Mouse (Mus musculus): ENCODE data around the gene Pla2g7. TPM values are rescaled to one million over a fixed set of nuclear protein-coding genes. Genes with fewer than 3 reads are reported as not detected.
A peak's percentile ranks its signal among the peaks of the same experiment; 100 is the strongest.

Pla2g7 gene
- total and polyA plus RNA-seq, 2 experiments from 2014 or later, result 11.1 to 22.7 TPM

DNA sequence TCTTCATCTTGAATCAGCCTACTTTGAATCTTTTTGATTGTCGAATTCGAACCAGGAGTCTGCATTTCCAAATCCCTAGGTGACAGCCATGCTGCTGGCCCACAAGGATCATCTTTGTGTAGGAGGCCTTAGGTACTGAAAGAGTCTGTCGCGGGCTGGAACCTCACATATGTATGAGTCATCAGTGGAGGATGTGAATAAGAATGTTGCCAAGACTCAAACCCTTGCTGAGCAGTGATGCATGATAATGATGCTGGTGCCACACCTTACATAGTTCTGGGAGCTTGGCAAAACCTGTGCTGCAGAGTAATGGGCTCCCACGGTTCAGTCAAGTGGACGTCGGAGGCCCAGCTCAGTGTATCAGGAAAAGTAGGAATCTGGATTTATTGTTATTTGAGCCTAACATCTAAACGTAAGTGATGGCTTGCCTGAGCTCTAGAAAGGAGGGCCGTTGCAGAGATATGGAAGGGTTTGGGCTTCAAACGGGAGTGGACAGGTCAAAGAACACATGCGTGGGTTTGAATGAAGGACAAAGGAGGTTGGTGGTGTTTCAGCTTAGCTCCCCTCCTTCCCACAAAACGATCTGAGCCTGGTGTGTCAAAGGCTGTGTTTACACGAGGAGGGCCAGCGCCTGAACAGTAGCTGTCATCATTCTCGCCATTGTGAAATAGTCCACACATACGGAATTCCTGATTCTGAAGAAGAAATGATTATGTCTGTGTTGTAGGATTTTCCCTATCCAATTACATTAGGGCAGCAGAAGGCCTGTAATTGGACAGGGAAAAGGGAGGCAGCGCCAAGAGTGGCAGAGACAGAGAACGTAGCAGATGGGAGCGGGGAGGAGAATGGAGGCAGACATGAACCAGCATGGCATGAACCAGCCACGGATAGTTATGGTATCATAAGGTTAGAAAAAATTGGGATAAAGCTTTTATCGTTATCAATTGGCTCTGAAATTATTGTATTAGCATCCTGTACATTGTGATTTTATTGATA, 24.7 kb downstream of the Pla2g7 start:
- Histone ChIP-seq H3K27me3 (ENCODE audit: control insufficient read depth, insufficient read depth, low read length) (no peaks in the 10 kb centered on the region), H3K4me3 (ENCODE audit: low read depth, low read length) (no peak overlapping the region), H3K4me2 (ENCODE audit: low read depth, low read length) (no peak overlapping the region), H3K36me3 (replicated peaks; ENCODE audit: control insufficient read depth, insufficient read depth, low read length) (no peaks in the 10 kb centered on the region), H3K9ac (replicated peaks; ENCODE audit: low read depth, low read length) (no peak overlapping the region), H3K27ac (ENCODE audit: low read depth) (no peak overlapping the region), H3K4me1 (ENCODE audit: control insufficient read depth, insufficient read depth) (no peaks in the 10 kb centered on the region), H3K9me3 (replicated peaks; ENCODE audit: control insufficient read depth, low read length) (no peaks in the 10 kb centered on the region)
- no peak for TF ChIP-seq EP300 (IDR thresholded peaks at IDR 0.05; ENCODE audit: low read depth)
- TF ChIP-seq CTCF (IDR thresholded peaks at IDR 0.05; ENCODE audit: low read depth), result no peak
- ATAC-seq (ENCODE audit: insufficient read depth, low read depth) (no peak), DNase-seq (ENCODE audit: low spot score) (no peak)
- 78% methylated on average over 21 of the region's 21 CpGs for WGBS

DNA sequence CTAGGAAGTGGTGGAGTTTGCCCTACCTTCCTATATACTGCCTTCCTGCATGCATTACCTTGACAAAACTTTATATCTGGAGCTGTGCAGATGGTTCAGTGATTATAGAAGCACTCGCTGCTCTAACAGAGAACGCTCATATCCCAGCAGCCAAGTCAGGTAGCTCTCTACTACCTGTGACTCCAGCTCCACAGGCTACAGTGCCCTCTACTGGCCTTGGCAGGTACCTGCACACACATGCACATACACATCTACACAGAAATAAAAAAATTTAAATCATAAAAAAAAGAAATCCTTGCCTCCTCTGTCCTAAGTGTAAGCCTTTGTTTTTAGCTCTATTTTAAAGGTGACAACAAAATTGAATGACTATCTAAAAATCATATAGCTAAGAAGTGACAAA, 29.8 kb downstream of the Pla2g7 start:
- H3K4me1 ChIP-seq (ENCODE audit: control insufficient read depth, insufficient read depth), result no peaks in the 10 kb centered on the region
- no peak overlapping the region for H3K27ac ChIP-seq (ENCODE audit: low read depth)
- no peaks in the 10 kb centered on the region for H3K27me3 ChIP-seq (ENCODE audit: control insufficient read depth, insufficient read depth, low read length)
- DNase-seq (ENCODE audit: low spot score) (no peak), ATAC-seq (ENCODE audit: insufficient read depth, low read depth) (no peak)
- no peak overlapping the region for H3K4me2 ChIP-seq (ENCODE audit: low read depth, low read length)
- no peaks in the 10 kb centered on the region for H3K9me3 ChIP-seq (replicated peaks; ENCODE audit: control insufficient read depth, low read length)
- WGBS, result 93% methylated on average over 2 of the region's 2 CpGs
- no peak overlapping the region for H3K4me3 ChIP-seq (ENCODE audit: low read depth, low read length)
- no peaks in the 10 kb centered on the region for H3K36me3 ChIP-seq (replicated peaks; ENCODE audit: control insufficient read depth, insufficient read depth, low read length)
- TF ChIP-seq EP300 (IDR thresholded peaks at IDR 0.05; ENCODE audit: low read depth) (no peak), CTCF (IDR thresholded peaks at IDR 0.05; ENCODE audit: low read depth) (no peak)
- H3K9ac ChIP-seq (replicated peaks; ENCODE audit: low read depth, low read length), result no peak overlapping the region

- Histone ChIP-seq H3K27me3 (ENCODE audit: control insufficient read depth, insufficient read depth, low read length) (no peaks in the 10 kb centered on the region), H3K36me3 (replicated peaks; ENCODE audit: control insufficient read depth, insufficient read depth, low read length) (no peaks in the 10 kb centered on the region), H3K9ac (replicated peaks; ENCODE audit: low read depth, low read length) (no peak overlapping the region), H3K27ac (ENCODE audit: low read depth) (no peak overlapping the region), H3K4me3 (ENCODE audit: low read depth, low read length) (no peak overlapping the region), H3K9me3 (replicated peaks; ENCODE audit: control insufficient read depth, low read length) (no peaks in the 10 kb centered on the region), H3K4me1 (ENCODE audit: control insufficient read depth, insufficient read depth) (no peaks in the 10 kb centered on the region), H3K4me2 (ENCODE audit: low read depth, low read length) (no peak overlapping the region)
- no peak for ATAC-seq (ENCODE audit: insufficient read depth, low read depth)
- TF ChIP-seq CTCF (IDR thresholded peaks at IDR 0.05; ENCODE audit: low read depth) (no peak), EP300 (IDR thresholded peaks at IDR 0.05; ENCODE audit: low read depth) (no peak)
- DNase-seq (ENCODE audit: low spot score), result no peak
- 40% methylated on average over 4 of the region's 4 CpGs for WGBS
These were observed 30.8 kb downstream of the Pla2g7 start for GRCm38 (mm10) chr17:43598706-43599105.

DNA sequence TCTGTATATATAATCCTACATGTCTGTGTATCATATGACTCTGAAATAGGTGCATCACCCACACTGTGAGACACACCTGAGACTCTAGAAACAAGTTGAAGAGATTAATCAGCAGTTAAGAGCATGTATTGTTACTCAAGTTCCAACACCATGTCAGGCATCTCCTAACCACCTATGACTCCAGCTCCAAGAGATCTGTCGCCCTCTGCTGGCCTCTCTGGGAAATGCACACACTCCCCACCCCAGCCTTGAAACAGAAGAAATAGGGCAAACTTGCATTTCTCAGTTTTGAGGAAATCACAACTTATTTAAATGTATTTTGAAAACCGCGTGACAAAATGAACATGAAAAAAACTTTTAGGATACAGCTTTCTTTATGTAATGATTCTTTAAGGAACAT, 38.8 kb downstream of the Pla2g7 start:
- WGBS, result 8% methylated on average over 3 of the region's 3 CpGs
- no peak for ATAC-seq (ENCODE audit: insufficient read depth, low read depth)
- TF ChIP-seq EP300 (IDR thresholded peaks at IDR 0.05; ENCODE audit: low read depth) (no peak), CTCF (IDR thresholded peaks at IDR 0.05; ENCODE audit: low read depth) (peak; percentile 94)
- Histone ChIP-seq H3K36me3 (replicated peaks; ENCODE audit: control insufficient read depth, insufficient read depth, low read length) (no peaks in the 10 kb centered on the region), H3K4me3 (ENCODE audit: low read depth, low read length) (no peak overlapping the region), H3K4me2 (ENCODE audit: low read depth, low read length) (no peak overlapping the region), H3K9ac (replicated peaks; ENCODE audit: low read depth, low read length) (no peak overlapping the region), H3K4me1 (ENCODE audit: control insufficient read depth, insufficient read depth) (no peaks in the 10 kb centered on the region), H3K27ac (ENCODE audit: low read depth) (no peak overlapping the region), H3K9me3 (replicated peaks; ENCODE audit: control insufficient read depth, low read length) (no peaks in the 10 kb centered on the region), H3K27me3 (ENCODE audit: control insufficient read depth, insufficient read depth, low read length) (no peaks in the 10 kb centered on the region)
- peak; percentile 54 for DNase-seq (ENCODE audit: low spot score)

GRCm38 (mm10) chr17:43611586-43611985, 43.7 kb downstream of the Pla2g7 start:
- Histone ChIP-seq H3K4me1 (ENCODE audit: control insufficient read depth, insufficient read depth) (no peaks in the 10 kb centered on the region), H3K36me3 (replicated peaks; ENCODE audit: control insufficient read depth, insufficient read depth, low read length) (no peaks in the 10 kb centered on the region), H3K9ac (replicated peaks; ENCODE audit: low read depth, low read length) (no peak overlapping the region), H3K9me3 (replicated peaks; ENCODE audit: control insufficient read depth, low read length) (no peaks in the 10 kb centered on the region), H3K27ac (ENCODE audit: low read depth) (no peak overlapping the region), H3K4me2 (ENCODE audit: low read depth, low read length) (no peak overlapping the region), H3K4me3 (ENCODE audit: low read depth, low read length) (no peak overlapping the region), H3K27me3 (ENCODE audit: control insufficient read depth, insufficient read depth, low read length) (no peaks in the 10 kb centered on the region)
- DNase-seq (ENCODE audit: low spot score) (peak; percentile 36), ATAC-seq (ENCODE audit: insufficient read depth, low read depth) (no peak)
- WGBS, result 20% methylated on average over 7 of the region's 7 CpGs
- peak; percentile 74 for TF ChIP-seq CTCF (IDR thresholded peaks at IDR 0.05; ENCODE audit: low read depth)
- no peak for TF ChIP-seq EP300 (IDR thresholded peaks at IDR 0.05; ENCODE audit: low read depth)
